Mouse (Mus musculus) thymus, adult 2 months (tissue): Measurements from ENCODE around the gene Dgki.

Experiments
- CTCF ChIP-seq: fragments of 200-500 bp; IDR thresholded peaks from 2 replicates; pipeline ENCODE4 v1.5.1; 2012; ENCODE audit warnings: mild to moderate bottlenecking, control low read depth, low read length, moderate library complexity, borderline replicate concordance; ENCODE audit not compliant: control insufficient read depth, poor library complexity, insufficient read depth; ENCODE audit errors: extremely low read depth
- POLR2A ChIP-seq: fragments of 200-500 bp; IDR thresholded peaks from 2 replicates; pipeline ENCODE4 v1.6.1; 2012; ENCODE audit warnings: mild to moderate bottlenecking, low read length, control low read depth, moderate library complexity; ENCODE audit not compliant: control insufficient read depth, poor library complexity, insufficient read depth; ENCODE audit errors: extremely low read depth

DNA sequence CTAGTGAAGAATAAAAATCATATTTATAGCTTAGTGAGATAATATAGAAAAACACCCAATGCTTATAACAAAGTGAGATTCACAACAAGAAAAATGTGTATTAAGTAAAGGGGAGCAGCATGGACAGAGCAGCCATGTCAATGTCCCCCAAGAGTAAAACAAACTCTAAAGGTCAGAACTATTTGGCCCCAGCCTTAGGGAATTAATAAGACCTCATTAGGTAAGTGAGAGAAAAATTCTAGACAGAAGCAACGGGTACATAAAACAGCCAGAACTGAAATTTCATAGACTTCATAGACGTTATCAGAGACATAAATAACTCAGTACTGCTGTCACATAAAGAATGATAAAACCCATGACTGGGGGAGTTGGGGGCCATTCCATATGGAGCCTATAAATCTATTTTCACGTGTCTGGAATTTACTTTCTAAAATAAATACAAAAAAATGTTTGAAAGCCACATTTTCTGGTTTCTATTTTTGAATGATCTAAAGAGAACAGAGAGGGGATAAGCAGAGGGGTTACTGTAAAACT, 402.3 kb downstream of the Dgki start:
- TF ChIP-seq POLR2A (no peak), CTCF (no peak)
